Mouse (Mus musculus) mouse embryonic stem cell (cell line): ENCODE measurements around the gene Cxcl17.

Experiments used
- in situ Hi-C, 2 experiments: fragments of 300-500 bp; cut with MboI; formaldehyde crosslinking; loops; 1 replicate in 1 of 2; 3 replicates in 1 of 2; pipeline ENCODE4 v1.14.3; 2019 to 2020; ENCODE audit warnings: low sequenced_read_pairs in 2 of 2, low pct_unique_long_range_greater_than_20kb in 1 of 2, mixed read lengths in 1 of 2; ENCODE audit not compliant: unreplicated experiment in 1 of 2

Cxcl17 gene

GRCm38 (mm10) chr7:25428321-25428720, 15.6 kb upstream of the Cxcl17 start:
- in situ Hi-C loops, result loop anchor here (5.0 kb wide), 3 partner anchors 49 to 169 kb away; partner anchors contain the start of gene Ceacam1 (in 1 of the 2)

GRCm38 (mm10) chr7:25427144-25427543, 14.5 kb upstream of the Cxcl17 start:
- in situ Hi-C loops, result loop anchor here (5.0 kb wide), 3 partner anchors 50 to 170 kb away; partner anchors contain the start of gene Ceacam1 (in 1 of the 2)

- in situ Hi-C loops, result loop anchor here (5.0 kb wide), 3 partner anchors 51 to 171 kb away; partner anchors contain the start of gene Ceacam1 (in 1 of the 2)
Observed at GRCm38 (mm10) chr7:25426380-25426779, 13.7 kb upstream of the Cxcl17 start.

- in situ Hi-C loops, result loop anchor here in 1 of 2 experiments (5.0 kb wide), 1 partner anchor 173 kb away; no protein-coding TSS in a partner anchor
Observed at GRCm38 (mm10) chr7:25424429-25424828, 11.7 kb upstream of the Cxcl17 start.

- in situ Hi-C loops, result loop anchor here in 1 of 2 experiments (5.0 kb wide), 1 partner anchor 175 kb away; no protein-coding TSS in a partner anchor
Observed at GRCm38 (mm10) chr7:25422286-25422841, 9.7 kb upstream of the Cxcl17 start.

GRCm38 (mm10) chr7:25419943-25420342, 7.3 kb upstream of the Cxcl17 start:
- in situ Hi-C loops, result loop anchor here in 1 of 2 experiments (5.0 kb wide), 1 partner anchor 177 kb away; no protein-coding TSS in a partner anchor

- in situ Hi-C loops, result no loop called here
Observed at GRCm38 (mm10) chr7:25419536-25419935, 6.8 kb upstream of the Cxcl17 start.

DNA sequence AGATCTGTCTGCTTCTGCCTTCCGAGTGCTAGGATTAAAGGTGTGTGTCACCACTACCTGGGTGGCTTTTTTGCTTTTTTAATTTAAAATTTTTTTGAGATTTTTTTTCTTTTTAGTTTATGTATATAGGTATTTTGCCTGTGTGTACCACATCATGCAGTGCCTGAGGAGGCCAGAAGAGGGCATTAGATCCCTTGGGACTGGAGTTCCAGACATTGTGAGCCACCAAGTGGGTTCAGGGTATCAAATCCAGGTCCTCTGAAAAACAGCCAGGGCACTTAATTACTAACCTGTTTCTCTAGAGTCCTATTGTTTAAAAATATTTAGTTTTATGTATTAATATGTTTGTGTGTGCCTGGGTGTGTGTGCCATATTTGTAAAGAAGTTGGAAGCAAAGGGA, 4.9 kb upstream of the Cxcl17 start:
- in situ Hi-C loops, result no loop called here

DNA sequence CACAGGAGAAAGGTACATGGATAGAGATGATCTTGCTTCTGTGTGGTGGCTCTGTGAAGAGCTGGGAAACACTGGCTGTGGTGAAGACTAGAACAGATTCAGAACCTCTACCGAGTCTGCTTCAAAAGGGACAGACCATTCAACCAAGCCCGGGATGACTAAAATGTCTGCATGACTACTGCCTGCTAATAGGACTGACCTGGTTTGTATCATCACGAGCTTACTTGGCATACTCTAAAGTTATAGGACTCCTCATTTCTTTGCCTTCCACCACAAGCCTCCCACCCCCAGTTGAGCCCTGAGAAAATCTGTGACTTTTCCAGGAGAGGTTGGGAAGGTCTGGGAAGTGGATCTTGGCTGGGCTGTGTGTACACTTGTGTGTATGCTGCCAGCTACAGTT, 825 bp downstream of the Cxcl17 start:
- in situ Hi-C loops, result no loop called here

DNA sequence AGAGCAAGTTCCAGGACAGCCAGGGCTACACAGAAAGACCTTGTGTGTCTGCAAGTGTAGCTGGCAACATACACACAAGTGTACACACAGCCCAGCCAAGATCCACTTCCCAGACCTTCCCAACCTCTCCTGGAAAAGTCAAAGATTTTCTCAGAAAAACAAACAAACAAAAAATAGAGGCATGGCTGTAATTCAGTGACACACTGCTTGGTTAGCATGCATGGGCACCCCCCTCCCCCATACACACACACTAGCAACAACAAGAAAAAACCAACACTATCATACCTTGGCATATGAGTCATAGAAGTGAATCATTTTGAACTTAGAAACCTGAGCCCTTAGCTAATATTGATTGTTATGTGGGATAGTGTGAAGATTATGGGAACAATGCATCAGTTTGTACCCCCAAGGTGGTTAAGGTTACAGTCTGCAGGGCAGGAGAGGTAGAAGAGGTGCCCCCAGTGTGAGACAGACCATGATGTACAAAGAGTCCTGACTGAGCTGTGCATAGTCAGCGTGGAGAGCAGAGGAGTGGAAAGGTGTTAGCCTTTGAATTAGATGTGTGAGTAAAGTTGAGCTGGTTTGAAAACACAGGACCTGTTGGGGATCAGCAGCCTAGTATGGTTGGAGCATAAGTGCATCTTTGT, 1.6 kb downstream of the Cxcl17 start:
- in situ Hi-C loops, result no loop called here

DNA sequence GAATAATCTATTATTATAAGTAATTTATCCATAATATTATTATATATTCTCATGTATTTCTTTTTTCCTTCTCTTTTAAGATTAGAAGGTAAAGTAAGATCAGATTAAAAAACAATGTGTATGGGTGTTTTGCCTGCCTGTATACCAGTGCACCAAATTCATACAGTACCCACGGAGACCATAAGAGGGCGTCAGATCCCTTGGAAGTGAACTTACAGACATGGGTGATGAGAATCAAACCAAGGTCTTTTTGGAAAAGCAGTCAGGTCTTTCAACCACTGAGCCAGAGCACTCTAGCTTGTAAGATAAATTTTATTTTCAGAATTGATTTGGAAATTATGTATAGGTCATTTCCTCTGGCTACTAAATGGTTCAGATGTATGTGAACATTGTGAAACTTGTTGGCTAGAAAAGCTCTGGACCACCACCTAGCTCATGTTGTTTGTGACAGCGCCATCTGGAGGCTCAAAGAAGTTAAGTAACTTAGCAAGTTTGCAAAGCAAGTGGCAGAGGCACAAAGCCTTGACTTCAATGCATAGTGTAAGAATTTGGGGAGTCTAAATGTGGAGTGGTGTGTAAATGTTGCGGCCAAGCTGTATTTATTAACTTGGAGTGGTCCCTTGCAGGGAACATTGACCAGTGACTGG, 3.4 kb downstream of the Cxcl17 start:
- in situ Hi-C loops, result no loop called here

GRCm38 (mm10) chr7:25406468-25406867, 6.2 kb downstream of the Cxcl17 start:
- in situ Hi-C loops, result no loop called here

DNA sequence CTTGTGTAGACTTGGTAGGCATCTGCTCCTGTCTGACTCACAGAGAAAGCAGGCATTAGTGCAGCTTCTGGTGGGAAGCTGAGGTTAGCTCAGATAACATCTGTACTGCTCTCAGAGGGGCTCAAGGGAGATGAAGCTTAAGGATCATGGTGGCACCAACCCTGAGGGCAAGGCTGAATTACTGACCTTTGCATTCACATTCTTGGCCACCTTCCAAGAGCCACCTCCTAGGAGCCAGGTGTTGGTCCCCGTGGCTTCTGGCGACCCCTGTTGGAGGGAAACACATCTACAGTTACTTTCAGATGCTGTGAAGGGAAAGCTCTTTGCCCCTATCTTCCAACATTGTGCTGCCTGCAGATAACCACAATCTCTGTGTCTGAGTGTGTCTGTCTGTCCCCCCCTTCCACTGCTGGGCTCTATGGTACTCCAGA, 10.0 kb downstream of the Cxcl17 start:
- in situ Hi-C loops, result no loop called here

DNA sequence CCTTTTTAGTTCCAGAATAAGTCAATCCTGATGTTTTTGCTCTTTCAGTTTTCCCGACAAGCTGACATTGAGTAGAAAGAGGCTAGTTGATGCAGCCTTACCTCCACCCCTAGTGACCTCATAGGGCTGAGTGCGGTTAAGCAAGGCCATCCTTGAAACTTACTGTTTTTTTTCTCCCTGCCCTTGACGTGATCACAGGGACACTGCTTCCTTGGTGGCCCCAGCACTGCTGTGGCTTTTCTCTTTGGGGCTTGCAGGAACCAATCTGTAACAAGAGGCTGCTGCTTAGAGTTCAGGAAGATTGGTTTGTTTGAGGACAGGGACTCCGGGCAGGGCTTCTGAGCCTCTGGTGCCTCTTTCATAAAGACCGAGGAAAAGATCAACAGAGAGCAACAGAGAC, 10.7 kb downstream of the Cxcl17 start:
- in situ Hi-C loops, result no loop called here

DNA sequence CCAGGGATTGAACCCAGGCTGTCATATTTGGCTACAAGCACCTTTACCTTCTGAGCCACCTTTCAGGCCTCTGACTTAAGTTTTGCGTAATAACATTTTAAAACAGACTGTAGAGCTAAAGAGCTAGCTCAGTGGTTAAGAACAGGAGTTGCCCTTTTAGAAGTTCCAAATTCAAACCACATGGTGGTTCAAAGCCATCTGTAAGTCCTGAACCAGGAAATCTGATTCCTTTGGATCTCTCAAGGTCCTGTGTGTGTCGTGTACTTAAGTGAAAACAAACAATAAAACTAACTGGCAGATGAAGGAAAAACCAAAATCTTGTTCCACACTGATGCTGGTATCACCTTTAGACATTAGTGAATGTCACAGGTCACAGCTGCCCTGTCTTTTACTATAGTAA, 11.1 kb downstream of the Cxcl17 start:
- in situ Hi-C loops, result no loop called here

- in situ Hi-C loops, result loop anchor here in 1 of 2 experiments (25.0 kb wide), 1 partner anchor 412 kb away; no protein-coding TSS in a partner anchor
Observed at GRCm38 (mm10) chr7:25399028-25399427, 13.7 kb downstream of the Cxcl17 start.

- in situ Hi-C loops, result loop anchor here in 1 of 2 experiments (25.0 kb wide), 1 partner anchor 411 kb away; no protein-coding TSS in a partner anchor
Observed at GRCm38 (mm10) chr7:25398610-25399009, 14.1 kb downstream of the Cxcl17 start, which contains the start of gene Lipe. Gene Lipe (minus strand): TSS chr7:25398710.

GRCm38 (mm10) chr7:25396621-25397020, 16.1 kb downstream of the Cxcl17 start:
- in situ Hi-C loops, result loop anchor here in 1 of 2 experiments (25.0 kb wide), 1 partner anchor 409 kb away; no protein-coding TSS in a partner anchor
